Mouse (Mus musculus) brain, embryonic 14.5 days (tissue): Measurements from ENCODE around the gene Dgkd.

Experiments
- CTCF ChIP-seq: fragments of 200-500 bp; IDR thresholded peaks from 2 replicates; pipeline ENCODE4 v1.5.1; 2012; ENCODE audit warnings: inconsistent platforms, mild to moderate bottlenecking, moderate library complexity, borderline replicate concordance; ENCODE audit not compliant: insufficient read depth, insufficient read length; ENCODE audit errors: extremely low read depth
- POLR2A ChIP-seq: fragments of 200-500 bp; IDR thresholded peaks from 2 replicates; pipeline ENCODE4 v1.6.1; 2012; ENCODE audit warnings: mild to moderate bottlenecking, inconsistent platforms, borderline replicate concordance; ENCODE audit not compliant: poor library complexity, insufficient read depth, insufficient read length, severe bottlenecking; ENCODE audit errors: extremely low read depth

DNA sequence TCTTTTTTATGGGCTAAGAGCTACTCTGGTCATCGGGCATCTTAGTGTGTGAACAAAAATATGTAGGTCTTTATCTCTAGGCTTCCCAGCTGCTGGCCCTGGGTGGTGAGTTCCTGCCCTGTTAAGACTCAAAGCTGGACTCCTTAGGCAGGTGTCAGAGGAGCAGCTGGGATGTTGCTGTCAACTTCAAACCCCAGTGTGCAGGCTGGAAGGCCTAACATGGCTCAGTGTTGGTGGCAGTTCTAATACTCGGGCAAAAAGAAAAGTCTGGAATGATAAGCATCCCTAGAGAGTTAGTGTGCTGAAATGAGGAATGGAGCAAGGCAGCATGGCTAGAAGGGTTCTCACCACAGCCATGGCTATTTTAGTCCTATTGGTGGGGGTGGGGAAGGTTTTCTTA lies 27.8 kb downstream of the Dgkd start:
- TF ChIP-seq CTCF (no peak), POLR2A (no peak)
